Mouse (Mus musculus) lung, adult 18-20 months (tissue): ENCODE results near the gene Rab11fip4.
A peak's percentile ranks its signal among the peaks of the same experiment; 100 is the strongest.

Experiments used
- DNase-seq, 2 experiments: peaks; one replicate each; pipeline ENCODE4 v3.0.0; 2022; ENCODE audit warnings: mixed read lengths in 2 of 2

The Rab11fip4 gene

DNA sequence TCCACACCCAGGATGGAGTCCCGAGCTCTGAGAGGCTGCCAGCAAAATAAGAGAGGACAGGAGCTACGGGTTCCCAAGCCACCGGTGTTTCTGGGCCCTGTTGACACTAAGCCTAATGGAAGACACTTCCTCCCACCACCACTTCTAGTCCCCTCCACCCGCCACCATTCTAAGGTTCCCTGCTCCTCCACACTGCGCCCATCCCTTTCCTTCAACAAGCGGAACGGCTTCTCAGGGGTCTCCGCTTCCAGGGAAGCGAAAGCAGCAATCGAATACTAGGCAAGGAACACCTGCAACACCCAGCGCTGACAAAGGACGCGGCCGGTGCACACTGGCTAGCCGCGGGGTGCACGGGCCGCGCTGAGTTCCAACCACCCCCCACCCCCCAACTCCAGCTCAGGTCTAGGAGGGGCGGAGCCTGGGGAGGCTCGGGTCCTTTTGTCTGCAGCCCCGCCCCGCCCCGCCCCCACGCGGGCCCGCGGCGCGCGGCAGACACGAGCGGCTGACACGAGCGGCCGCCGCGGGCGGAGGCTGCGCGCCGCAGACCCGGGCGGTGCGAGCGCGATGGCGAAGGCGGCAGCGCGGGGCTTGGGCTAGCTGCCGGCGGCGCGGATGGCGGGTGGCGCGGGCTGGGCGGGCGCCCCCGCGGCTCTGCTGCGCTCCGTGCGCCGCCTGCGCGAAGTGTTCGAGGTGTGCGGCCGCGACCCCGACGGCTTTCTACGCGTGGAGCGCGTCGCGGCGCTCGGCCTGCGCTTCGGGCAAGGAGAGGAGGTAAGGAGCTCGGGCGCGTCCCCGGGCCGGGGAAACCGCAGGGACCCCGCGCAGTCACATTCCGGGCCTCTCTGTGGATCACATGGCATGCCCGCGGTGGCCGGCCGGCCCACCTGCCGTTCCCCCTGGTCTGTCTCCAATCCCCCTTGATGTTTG, at the start of gene Rab11fip4:
Gene Rab11fip4 (plus strand): TSS at position 549 of the 927 bp plus-strand sequence.
- DNase-seq: peak in 1 of 2 experiments; percentile 17

DNA sequence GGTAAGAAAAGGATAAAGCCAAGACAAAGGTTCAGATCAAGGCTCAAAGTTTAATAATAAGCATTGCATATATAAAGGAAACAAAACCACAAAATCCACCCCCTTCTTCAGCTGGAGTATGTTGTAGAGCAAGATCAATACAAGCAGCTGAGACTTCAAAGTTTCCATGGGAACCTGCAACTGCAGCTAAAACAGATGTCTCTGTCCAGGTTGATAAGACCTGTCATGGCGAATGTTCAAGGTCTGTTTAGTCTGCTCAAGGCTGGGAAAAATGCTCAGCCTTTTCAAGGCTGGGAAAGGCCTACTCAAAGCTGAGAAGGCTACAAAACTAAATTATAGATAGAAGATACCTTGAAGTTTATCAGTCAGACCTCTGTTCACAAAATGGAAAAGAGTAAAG, 38.4 kb upstream of the Rab11fip4 start:
- DNase-seq: no peak

DNA sequence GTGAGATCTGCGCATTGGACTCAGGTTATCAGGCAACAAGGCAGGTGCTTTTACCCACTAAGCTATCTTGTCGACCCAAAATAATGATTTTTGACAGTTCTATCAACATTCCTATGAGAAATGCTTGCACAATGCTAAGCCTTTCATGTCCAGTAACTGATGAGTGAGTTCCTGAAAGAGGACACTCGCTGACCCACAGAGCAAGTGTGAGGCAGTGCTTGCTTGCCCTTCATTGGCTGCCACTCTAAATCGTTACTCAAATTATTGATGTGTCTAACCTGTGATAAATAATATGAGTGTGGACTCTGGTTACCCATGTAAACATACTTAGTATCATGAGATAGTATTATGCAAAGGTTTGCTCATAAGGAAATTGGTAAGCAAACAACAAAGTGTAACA, 30.5 kb upstream of the Rab11fip4 start:
- no peak for DNase-seq

DNA sequence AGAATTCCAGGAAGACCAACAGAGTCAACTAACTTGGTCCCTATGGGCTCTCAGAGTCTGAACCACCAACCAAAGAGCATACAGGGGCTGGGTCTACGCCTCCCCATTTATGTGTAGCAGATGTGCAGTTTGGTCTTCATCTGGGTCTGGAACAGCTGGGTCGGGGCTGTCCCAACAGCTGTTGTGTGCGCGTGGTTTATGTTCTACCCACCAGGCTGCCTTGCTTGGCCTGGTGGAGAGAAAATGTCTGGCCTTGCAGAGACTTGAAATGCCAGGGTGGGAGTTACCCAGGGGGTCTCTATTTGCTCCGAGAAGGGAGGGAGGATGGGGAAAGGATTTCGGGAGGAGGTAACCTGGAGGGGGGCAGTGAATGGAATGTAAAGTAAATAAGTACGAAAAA, 27.5 kb upstream of the Rab11fip4 start:
- DNase-seq: no peak

DNA sequence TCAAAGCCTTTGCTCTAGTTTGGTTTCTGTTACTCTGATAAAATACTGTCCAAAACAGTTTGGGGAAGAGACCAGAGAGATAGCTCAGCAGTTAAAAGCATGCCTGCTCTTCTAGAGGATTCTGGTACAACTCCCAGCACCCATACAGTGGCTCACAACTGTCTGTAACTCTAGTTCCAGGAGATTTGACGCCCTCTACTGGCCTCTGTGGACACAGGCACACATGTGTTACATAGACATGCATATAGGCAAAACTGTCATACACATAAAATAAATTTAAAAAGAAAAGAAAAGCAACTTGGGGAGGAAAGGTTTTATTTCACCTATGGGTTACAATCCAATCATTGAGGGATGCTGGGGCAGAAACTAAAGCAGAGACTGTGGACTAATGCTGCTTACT, 24.1 kb upstream of the Rab11fip4 start:
- no peak for DNase-seq

DNA sequence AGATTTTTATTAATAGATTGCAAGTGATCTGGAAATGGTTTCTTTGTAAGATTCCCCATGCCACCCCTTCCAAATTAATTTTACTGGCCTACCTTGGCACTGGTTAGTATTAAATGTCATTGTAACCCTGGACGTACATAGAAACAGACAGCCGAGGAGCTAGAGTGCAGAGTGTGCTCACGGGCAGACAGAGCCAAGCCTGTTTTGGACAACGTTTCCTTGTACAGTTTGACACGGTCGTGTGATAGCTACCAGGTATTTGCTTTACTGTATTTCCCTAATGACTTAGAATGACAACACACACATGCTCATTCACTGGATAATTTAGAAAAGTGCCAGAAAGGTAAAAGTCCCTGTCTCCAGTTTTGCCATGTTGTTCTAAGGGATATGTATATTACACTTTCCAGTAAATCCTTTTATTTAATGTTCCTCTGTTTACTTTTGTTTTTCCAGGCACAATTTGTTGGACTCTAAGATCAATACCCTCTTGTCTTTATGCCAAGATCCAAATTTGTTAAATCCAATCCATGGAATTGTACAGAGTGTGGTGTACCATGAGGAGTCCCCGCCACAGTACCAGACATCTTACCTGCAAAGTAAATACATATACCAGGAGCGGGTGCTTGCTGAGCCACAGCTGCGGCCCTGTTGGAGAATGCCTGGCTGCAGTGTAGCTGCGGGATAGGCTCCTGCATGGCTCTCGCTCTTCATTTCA, 22.7 kb upstream of the Rab11fip4 start:
- no peak for DNase-seq

DNA sequence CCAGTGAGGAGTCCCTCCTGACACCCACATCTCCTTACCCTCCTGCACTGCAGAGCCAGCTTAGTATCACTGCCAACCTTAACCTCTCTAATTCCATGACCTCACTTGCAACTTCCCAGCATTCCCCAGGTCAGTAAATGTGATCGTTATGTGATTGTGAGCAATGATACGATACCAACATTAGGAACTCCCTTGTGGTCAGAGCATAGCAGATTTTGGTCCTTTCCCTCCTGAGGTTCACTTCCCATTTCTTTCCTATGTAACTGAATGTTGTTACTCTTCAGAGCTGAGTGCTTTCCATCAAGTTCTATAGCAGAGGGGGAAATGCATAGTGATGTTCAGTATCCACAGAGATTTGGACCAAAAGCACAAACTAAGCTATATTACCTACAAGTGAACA, 20.7 kb upstream of the Rab11fip4 start:
- no peak for DNase-seq

DNA sequence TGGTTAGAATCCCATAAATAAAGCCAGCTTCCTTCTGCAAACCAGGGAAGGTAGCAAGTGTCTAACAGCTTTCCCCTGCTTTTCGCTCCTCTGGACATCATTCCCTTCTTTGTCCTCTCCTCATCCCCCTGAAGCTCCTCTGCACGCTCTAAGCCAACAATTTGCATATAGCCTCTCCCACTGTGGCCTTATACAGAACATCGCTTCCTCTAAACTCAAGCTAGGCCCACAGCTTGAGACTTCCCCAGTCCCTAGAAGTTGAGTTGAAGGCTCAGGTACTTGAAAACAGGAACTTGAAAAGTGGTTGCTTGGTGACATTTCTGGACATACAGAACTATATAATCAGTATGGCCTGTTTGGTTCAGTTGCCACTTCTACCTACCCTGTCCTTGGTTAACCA, 17.2 kb upstream of the Rab11fip4 start:
- DNase-seq: no peak

DNA sequence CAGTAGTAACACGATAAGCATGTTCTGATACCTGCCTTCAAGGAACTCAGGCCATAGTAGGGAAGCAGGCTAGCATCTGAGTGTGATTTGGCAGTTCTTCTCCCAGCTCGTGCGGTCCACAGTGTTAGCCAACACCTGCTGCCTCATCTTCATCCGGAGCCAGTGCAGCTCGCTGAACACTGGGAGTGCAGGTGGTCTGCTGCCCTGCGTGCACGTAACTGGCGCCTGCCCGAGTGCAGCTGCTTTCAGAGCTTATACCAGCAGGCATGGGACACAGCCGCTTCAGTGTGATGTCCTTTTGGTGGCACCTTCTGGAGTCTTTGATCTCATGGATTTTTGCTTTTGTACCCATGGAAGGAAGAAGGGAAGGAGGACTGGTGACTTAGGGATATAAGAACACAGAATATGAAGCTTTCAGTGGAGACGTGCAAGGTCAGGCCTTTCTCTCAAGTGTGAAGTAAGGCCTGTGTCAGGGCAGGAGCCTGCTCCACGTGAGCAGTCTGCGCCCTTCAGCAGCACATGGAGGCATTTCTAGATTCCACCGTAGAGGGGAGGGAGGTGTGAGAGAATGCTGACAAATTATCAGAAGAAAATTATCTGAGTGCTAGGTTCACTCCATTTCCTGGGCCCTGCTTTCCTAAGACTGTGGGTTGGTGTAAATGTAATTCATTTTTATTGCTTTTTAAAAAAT, 15.5 kb upstream of the Rab11fip4 start:
- DNase-seq: no peak

DNA sequence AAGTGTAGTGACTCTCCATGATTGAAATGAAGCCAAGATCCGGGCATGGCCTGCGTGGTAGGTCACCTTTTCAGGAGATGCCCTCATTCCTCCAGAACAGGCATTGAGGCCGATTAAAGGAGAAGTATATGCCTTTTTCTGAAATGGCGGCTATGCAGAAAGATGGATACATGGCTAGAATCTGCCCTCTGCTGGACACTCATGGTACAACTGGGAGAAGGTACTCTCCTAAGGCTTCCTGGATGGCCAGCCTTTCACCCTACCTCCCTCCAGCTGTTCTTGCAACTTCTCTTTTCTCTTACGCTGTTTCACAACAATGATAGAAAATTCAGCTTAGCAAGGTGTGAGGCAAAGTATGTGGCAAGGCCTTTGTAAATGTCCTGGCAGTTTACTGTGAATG, 13.3 kb upstream of the Rab11fip4 start:
- peak; percentile 72 to 73 for DNase-seq

DNA sequence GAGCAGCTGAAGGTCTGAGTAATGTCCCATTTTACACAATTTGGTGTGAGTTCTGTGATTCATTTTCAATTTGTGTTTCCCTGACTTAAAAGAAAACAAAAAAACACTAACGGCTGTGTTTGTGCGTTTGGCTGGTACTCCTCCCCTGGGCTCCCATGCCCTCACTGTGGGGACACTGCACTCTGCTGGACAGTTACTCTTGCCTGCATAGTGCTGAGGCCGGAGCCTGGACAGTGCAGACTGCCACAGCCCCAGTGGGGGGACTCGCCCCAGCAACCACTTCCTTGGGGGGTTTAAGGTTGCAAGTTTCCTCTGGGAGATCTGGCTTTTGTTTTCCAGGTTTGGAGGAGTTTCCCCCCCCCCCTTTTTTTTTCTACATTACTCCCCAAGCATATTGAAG, 10.4 kb upstream of the Rab11fip4 start:
- DNase-seq: no peak

DNA sequence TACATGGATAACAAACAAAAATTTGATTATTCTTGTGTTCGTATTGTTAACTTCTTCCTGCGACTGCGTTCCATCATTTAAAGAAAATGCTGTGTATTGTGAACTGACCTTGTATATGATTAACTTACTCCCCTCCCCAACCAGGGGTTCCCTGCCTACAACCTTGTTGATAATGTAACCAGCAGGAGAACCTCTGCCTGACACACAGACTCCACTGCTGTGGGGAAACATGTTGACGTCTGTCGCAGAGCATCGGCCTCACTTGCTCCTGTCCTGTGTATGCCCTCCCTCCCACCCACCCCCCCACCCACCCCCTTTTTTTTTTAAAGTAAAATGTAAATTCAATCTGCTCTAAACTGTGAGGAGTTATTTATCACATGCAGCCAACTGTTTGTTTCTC, 9.8 kb upstream of the Rab11fip4 start:
- DNase-seq: no peak

DNA sequence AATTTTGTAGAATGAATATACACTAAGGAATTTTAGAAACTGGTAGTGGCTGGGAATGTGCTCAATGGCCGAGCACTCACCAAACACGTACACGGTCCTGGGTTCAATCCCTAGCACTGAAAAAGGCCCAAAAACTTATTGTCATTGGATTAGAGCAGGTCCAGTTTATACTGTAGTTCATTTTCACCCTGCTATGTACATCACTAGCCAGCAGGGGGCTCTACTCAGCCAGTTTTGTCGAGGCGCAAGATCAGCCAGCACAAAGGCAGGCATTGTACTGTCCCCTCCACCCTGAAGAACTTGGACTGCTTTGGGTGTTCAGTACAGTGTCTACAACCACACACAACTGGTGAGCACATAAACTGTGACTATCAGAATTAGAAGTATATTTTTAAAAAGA, 6.8 kb upstream of the Rab11fip4 start:
- peak; percentile 34 to 49 for DNase-seq

DNA sequence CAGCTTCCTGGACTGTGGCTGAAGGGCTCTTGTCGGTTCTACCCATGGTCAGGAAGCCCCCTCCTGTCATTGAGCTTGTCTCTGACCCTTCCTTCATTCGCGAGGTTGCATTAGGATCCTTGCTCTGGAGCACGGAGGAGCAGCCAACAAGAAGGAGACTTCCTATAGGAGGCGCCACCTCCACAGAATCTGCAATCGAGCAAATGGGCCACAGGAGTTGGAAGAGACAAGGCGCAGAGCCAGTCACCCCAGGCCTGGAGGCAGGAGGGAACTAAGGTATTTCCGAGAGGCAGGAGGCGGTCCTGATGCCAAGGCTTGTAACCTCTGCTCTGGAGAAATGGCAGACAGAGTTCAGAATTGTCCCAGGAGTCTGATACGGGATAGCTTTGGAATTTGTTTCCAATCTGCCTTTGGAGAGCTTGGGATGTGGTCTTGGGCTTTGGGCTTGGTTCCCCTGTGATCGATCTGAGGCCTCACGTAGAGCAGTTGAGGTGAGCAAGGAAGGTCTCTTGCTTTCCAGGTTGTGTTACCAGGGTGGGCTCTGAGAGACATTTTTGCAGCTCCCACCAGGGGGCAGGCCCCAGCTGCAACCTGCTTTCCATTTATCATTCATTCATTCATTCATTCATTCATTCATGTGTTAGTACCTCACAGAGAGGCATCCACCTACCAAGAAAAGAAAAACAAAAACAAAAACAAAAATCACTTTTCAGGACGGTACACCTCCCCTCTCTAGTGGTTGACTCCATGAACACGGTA, 1.5 kb upstream of the Rab11fip4 start:
- DNase-seq: no peak

DNA sequence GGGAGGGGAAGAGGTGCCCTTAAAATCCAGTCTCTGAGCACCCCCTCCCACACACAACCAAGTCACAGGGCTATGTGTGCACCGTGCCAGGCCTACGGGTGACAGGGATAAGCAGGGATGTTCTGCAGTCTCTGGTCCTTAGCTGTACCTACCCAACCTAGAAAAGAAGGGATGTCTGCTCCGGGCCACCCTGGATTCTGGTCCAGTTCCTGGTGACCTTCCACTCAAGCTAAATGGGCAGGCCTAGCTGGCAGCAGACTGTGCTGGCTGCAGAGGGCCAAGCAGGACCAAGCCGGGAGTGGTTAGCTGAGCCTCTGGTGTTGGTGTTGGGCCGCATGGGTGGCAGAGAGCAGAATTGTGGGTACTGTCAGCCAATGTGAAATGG, 571 bp downstream of the Rab11fip4 start:
- DNase-seq: no peak

DNA sequence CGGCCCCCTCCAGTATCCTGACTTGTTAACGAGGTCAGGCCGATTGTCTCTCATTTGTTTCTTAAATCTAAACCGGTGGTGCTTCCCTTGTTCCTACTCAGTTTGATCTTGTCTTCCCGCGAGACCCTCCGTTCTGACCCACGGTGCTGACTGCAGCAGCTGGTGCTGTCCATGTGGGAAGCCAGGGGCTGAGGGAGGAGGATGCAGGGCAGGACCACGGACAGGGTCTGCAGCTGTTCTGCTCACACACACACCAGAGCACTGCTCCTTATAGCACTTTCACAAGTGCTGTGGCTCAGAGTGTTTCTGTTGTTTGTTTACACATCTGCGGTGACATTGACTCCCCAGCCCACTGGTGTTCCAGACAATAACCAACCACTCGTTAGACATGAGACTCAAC, 2.5 kb downstream of the Rab11fip4 start:
- DNase-seq: no peak

DNA sequence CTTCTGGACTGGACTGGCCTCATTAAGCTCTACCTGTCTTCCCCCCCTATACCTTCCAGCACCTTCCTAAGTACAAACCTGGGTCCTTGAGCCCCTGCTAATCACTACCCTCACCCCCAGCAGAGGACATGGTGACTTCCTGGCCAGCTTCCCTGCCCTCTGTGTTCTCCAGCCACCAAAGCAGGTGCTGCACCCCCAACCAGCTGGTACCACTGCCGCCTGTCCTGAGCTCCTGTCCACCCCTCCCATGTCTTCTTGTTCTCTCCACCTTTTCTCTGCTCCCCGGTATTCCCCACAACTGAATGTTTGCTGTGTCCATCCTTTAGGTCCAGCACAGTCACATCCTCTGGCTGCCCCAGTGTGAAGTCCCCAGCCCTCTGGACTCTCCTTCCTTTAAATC, 19.4 kb downstream of the Rab11fip4 start:
- DNase-seq: no peak

DNA sequence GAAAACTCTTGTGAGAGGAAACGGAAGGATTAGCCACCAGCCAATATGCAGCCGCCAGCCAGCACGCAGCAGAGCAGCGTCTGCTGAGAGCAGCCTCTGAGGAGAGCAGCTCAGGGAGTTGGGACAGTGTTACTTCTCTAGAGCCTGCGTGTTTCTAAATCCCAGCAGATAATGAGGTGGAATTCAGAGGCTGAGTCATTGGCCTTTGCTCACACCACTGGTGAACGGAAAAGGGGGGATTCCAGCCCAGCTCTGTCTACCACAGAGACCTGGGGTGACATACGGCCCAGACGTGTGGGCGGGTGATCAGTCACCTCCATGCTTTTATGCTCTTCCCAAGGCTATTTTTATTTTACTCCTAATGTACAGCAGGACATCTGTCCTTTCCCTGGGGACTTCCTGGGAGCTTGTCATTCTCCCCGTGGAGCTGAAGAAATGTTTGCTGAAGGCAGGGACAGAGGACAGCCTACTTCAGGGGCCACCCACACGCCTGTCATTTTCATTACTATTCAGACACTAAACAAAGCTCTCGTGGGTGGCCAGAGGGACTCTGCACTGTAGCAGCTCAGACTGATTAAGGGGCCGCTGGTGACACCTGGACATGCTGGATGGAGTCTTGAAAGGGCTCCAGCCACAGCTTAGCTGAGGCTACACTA, 20.1 kb downstream of the Rab11fip4 start:
- DNase-seq: no peak

DNA sequence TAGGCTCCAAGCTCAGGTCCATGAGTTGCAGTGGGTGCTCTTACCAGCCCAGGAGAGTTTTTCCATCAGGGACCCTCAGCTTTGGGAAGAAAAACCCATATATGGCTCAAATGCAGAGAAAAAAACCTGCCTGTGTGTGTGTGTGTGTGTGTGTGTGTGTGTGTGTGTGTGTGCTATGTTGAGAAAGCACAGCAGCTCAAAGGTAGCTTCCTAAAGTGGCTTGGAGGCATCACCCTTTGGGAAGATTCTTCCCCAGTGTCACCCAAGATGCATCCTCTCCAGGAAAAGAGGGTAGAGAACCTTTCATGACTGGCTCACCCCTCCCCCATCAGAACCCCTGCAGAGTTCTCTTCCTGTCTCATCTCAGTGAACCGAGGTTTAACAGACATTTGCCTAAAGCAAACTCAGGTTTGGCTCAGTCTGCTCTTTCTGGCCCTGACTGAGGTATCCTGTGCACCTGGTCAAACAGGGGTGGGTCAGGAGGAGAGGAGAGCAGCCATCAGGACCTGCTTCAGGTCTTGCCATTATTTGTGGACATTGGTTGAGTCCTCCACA, 21.1 kb downstream of the Rab11fip4 start:
- DNase-seq: no peak

DNA sequence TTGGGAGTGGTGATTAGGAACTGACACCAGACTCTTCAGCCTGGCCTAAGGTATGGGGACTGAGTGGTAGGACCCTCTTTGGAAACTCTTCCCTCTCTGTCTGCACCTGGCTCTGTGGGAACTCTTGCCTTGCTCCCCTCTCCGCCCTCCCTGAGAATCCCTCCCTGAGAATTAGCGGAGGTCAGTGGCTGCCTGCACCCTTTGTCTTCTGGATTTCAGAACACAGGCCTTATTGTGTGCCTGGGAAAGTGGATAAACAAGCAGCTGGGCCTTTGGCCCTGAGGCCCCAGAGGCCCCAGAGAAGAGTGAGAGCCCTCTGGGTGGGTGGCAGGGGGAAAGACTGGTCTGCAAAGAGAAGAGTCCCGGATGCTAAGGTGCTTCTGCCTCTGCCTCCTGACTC, 22.1 kb downstream of the Rab11fip4 start:
- no peak for DNase-seq

DNA sequence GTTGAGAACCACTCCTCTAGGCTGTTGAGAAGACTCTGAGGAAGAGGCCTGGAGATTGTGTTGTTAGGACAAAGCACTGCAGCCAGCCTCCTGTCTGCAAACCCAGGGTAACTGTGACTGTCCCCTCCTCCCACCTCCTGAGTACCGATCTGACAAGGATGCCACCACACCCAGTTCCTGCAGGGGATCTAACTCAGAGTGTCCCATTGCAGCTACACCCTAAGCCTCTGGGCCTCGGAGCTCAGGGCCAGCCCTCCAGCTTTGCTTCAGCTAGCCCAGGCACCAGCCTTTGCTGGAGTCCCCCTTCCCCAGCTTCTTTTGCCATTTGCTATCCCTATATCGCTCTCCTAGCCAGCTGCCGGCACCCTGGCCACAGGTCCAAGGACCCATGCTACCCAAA, 22.7 kb downstream of the Rab11fip4 start:
- no peak for DNase-seq

DNA sequence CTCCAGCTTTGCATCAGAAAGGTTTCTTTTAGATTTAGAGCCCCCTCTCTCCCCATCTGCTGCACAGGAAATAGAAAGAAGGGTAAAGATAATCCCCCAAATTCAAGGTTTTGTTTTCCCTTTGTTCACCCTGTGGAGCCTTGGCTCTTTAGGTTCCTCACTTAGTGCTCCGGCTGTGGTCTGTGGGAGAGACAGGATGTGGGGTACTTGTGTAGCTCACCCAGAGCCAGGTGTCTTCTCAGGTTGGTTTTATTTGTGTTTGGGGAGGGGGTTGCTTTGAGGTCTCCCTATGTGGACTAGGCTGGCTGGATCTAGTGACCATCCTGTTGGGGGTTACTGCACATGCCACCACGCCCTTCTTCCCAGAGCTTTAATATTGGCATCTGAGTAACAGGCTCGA, 23.9 kb downstream of the Rab11fip4 start:
- no peak for DNase-seq
